Mouse (Mus musculus) bone marrow macrophage, adult 2 months (primary cell): Measurements from ENCODE around the gene Dclk1.

ENCODE experiments used
- CTCF ChIP-seq: IDR thresholded peaks from 2 replicates; pipeline ENCODE4 v1.5.1; 2012; ENCODE audit warnings: low read depth, mild to moderate bottlenecking, low read length, moderate library complexity
- POLR2A ChIP-seq: IDR thresholded peaks from 2 replicates; pipeline ENCODE4 v1.6.1; 2012; ENCODE audit warnings: mild to moderate bottlenecking, low read depth, low read length, borderline replicate concordance

DNA sequence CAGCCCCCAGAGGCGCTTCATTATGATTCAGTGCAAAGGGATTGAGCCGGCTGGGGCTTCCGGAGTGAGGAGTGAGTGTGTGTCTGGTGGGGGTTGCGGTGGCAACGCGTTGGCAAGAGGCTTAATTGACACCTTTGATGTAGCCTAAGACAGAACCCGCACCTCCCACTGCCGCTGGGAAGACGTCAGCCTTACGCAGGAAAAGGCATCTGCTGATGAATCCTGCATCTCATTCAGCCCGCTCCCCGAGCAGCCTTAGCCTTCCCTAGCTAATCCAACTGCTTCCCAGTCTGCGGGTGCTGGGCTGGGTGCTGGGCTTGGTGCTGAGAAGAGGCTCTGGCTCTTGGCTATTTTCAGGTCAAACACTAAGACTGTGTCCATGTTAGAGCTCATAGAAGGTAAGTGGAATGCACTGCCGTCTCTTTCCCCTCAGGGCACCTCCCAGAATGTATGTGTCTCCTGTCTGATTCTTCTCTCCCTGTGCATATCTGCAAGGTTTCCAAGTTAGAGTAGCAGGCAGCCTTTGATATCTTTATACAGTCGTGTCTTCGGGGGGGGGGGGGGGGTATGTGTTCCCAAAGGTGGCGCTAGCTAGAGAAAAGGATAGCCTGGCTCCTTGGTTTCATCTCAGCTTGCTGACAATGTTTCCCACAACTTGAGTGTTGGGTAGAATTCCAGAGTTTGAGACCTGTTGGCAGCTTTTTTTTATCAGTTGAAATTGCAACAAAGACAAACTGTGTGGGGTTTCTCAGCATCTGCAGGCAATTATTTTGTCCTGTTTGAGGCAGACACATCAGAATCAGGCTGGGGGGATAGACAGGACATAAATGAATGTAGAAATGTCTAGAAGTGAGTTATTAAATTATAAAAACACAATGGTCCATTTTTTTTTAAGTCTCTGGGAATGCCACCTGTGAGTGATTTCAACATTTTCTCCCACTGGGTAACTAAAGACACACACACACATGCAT is 219.8 kb downstream of the Dclk1 start:
- no peak for TF ChIP-seq CTCF
- no peak for TF ChIP-seq POLR2A
